Mouse (Mus musculus): ENCODE data around the gene Aoah.

DNA sequence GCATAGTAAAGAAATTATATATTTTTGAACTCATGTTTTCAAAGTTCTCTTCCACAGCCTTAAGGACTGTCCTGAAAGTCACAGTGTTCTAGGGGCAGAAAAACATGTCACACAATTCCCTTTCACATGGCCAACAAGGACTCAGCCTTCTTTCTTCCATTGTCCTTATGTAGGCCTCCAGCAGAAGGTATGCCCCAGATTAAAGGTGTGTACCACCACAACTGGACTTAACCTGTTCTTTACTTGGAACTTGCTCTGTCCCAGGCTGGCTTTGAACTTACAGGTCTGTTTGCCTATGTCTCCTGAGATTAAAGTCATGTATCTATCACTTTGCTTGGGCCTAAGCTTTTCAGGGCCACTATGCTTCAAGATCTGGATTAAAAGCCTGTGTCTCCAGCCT lies 192.0 kb downstream of the Aoah start:
- no peak for TF ChIP-seq CTCF (IDR thresholded peaks at IDR 0.05; ENCODE audit: low read depth)
- TF ChIP-seq EP300 (optimal IDR thresholded peaks at IDR 0.05) = no peak

All from stomach, postnatal 0 days (tissue).